In the genomic region with DNA sequence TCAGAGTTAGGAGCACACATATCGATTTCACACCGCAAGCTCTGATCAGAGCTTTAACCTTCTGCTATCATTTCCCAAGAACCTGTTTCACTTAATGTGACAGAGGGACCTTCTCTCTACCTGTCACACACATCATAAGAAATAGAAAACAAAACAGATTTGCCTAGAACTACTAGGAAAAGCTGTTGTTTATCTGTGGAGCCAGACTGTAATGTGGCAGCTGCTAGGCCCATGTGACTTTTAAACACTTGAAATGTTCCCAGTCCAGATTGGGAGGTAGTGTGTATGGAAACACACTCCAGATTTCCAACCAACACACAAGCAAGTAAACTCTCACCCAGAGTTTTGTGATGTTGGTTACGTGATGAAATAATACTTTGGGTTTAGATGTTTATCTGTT, we compare ENCODE assay signal across 25 mouse cellular contexts.
DNase-seq lines count a peak whose midpoint lies in the region; ATAC-seq and TF ChIP-seq lines count a peak whose summit lies in the region.
"Had no signal": no experiment of that assay in that cellular context is flagged by ENCODE, and none has a peak within 500 bp of the region (broad histone marks: within the 10 kb centered on the region; RNA-seq: fewer than 3 reads in every experiment).

No protein-coding gene starts in this region.

- no peak for DNase-seq in gastrocnemius, adult 2 months
- DNase-seq in gastrocnemius, postnatal 10 days = no peak
- no peak for DNase-seq in heart, postnatal 0 days (ENCODE audit: low spot score)
- DNase-seq in heart, postnatal 10 days = no peak
- DNase-seq in cerebellum, adult 8-10 months = no peak
- DNase-seq: adrenal gland, adult 8-10 months; adrenal gland, postnatal 25 days; cerebellum, adult 11 months; cerebellum, adult 2 months; cerebellum, postnatal 10 days; cerebellum, postnatal 36 days; embryo, embryonic 11 days; gastrocnemius, postnatal 36 days; heart, postnatal 36 days; kidney, adult 2 months had no signal

- peaks cover 50% of the 10 kb centered on the region for H3K36me3 ChIP-seq in forebrain, embryonic 13.5 days (ENCODE audit: poor library complexity, severe bottlenecking)
- H3K36me3 ChIP-seq in forebrain, embryonic 12.5 days (replicated peaks) = peaks cover 23% of the 10 kb centered on the region
- no peaks in the 10 kb centered on the region for H3K36me3 ChIP-seq in heart, postnatal 0 days (replicated peaks; ENCODE audit: control insufficient read depth, insufficient read depth, low read length)
- peaks cover 25% of the 10 kb centered on the region for H3K36me3 ChIP-seq in small intestine, adult 2 months (ENCODE audit: control insufficient read depth, insufficient read depth, low read length)
- H3K36me3 ChIP-seq: heart, embryonic 13.5 days had no signal

- TF ChIP-seq CTCF in gastrocnemius, adult 2 months (IDR thresholded peaks at IDR 0.05) = no peak
- no peak for TF ChIP-seq CTCF in heart, postnatal 0 days (IDR thresholded peaks at IDR 0.05; ENCODE audit: low read depth)
- no peak for TF ChIP-seq CTCF in small intestine, adult 2 months (IDR thresholded peaks at IDR 0.05; ENCODE audit: extremely low read depth, insufficient read length, insufficient replicate concordance, low read depth, low read length)

- intact Hi-C loops in gastrocnemius, adult 2 months (cut with DNase I) = no loop called here
- intact Hi-C loops in heart, postnatal 10 days (cut with DNase I) = no loop called here

- TF ChIP-seq EP300 in heart, postnatal 0 days (IDR thresholded peaks at IDR 0.05; ENCODE audit: low read depth) = no peak

- no peak overlapping the region for H3K27ac ChIP-seq in forebrain, embryonic 13.5 days
- no peak overlapping the region for H3K27ac ChIP-seq in forebrain, embryonic 12.5 days
- H3K27ac ChIP-seq in gastrocnemius, adult 2 months = peak overlapping the region; percentile 62
- peak overlapping the region; percentile 34; the same call in 1 of the 2 replicates for H3K27ac ChIP-seq in heart, postnatal 0 days (ENCODE audit: low read depth)
- H3K27ac ChIP-seq in small intestine, adult 2 months (ENCODE audit: insufficient read depth, low read depth, low read length) = 0 out of 2 replicates have a peak overlapping the region, but pooled peaks have one; percentile 21
- H3K27ac ChIP-seq: embryonic facial prominence, embryonic 13.5 days; heart, embryonic 13.5 days had no signal

- H3K4me3 ChIP-seq in forebrain, embryonic 13.5 days = no peak overlapping the region
- no peak overlapping the region for H3K4me3 ChIP-seq in forebrain, embryonic 12.5 days (replicated peaks)
- no peak overlapping the region for H3K4me3 ChIP-seq in gastrocnemius, adult 2 months
- H3K4me3 ChIP-seq in heart, postnatal 0 days (ENCODE audit: low read depth, low read length) = no peak overlapping the region
- no peak overlapping the region for H3K4me3 ChIP-seq in small intestine, adult 2 months (ENCODE audit: low read depth, low read length)
- H3K4me3 ChIP-seq: embryonic facial prominence, embryonic 10.5 days; embryonic facial prominence, embryonic 13.5 days; erythroblast, embryonic 14.5 days; heart, embryonic 13.5 days; hindbrain, embryonic 15.5 days had no signal

- TF ChIP-seq POLR2A in small intestine, adult 2 months (IDR thresholded peaks at IDR 0.05; ENCODE audit: low read depth, low read length) = no peak

- no peak overlapping the region for H3K4me2 ChIP-seq in forebrain, embryonic 13.5 days
- H3K4me2 ChIP-seq in forebrain, embryonic 12.5 days = no peak overlapping the region
- H3K4me2 ChIP-seq in heart, postnatal 0 days (ENCODE audit: low read depth, low read length) = no peak overlapping the region
- H3K4me2 ChIP-seq: embryonic facial prominence, embryonic 13.5 days; heart, embryonic 13.5 days; hindbrain, embryonic 15.5 days had no signal

- peaks cover 36% of the 10 kb centered on the region for H3K4me1 ChIP-seq in forebrain, embryonic 13.5 days
- H3K4me1 ChIP-seq in forebrain, embryonic 12.5 days = peaks cover 10% of the 10 kb centered on the region; the same call in 1 of the 2 replicates
- peaks cover 19% of the 10 kb centered on the region for H3K4me1 ChIP-seq in heart, postnatal 0 days (ENCODE audit: control insufficient read depth, insufficient read depth)
- H3K4me1 ChIP-seq in small intestine, adult 2 months (ENCODE audit: control insufficient read depth, insufficient read depth, insufficient read length, low read length) = no peaks in the 10 kb centered on the region

- peak; percentile 33; the same call in 1 of the 2 replicates for ATAC-seq in forebrain, embryonic 13.5 days
- ATAC-seq in forebrain, embryonic 12.5 days (ENCODE audit: low FRiP score) = no peak
- no peak; the same call in 1 of the 2 replicates for ATAC-seq in heart, postnatal 0 days (ENCODE audit: insufficient read depth, low read depth)
- ATAC-seq: activated CD4-positive, CD25-positive, alpha-beta regulatory T cell, adult 4 months; intestine, postnatal 0 days had no signal

- no peaks in the 10 kb centered on the region for H3K9me3 ChIP-seq in forebrain, embryonic 13.5 days (replicated peaks)
- no peaks in the 10 kb centered on the region for H3K9me3 ChIP-seq in forebrain, embryonic 12.5 days
- H3K9me3 ChIP-seq in heart, postnatal 0 days (replicated peaks; ENCODE audit: control insufficient read depth, low read length) = no peaks in the 10 kb centered on the region
- H3K9me3 ChIP-seq: embryonic facial prominence, embryonic 10.5 days; embryonic facial prominence, embryonic 13.5 days; heart, embryonic 13.5 days; hindbrain, embryonic 15.5 days had no signal

- WGBS in forebrain, embryonic 13.5 days = 88% methylated on average over 3 of the region's 3 CpGs
- 97% methylated on average over 3 of the region's 3 CpGs for WGBS in forebrain, embryonic 12.5 days
- 57% methylated on average over 3 of the region's 3 CpGs for WGBS in heart, postnatal 0 days
- 84% methylated on average over 3 of the region's 3 CpGs for WGBS in small intestine, adult 2 months

- no peak overlapping the region for H3K9ac ChIP-seq in forebrain, embryonic 13.5 days
- H3K9ac ChIP-seq in forebrain, embryonic 12.5 days = no peak overlapping the region
- H3K9ac ChIP-seq in heart, postnatal 0 days (replicated peaks; ENCODE audit: low read depth, low read length) = no peak overlapping the region
- H3K9ac ChIP-seq: embryonic facial prominence, embryonic 13.5 days; hindbrain, embryonic 15.5 days had no signal

- H3K27me3 ChIP-seq in forebrain, embryonic 13.5 days = no peaks in the 10 kb centered on the region
- no peaks in the 10 kb centered on the region for H3K27me3 ChIP-seq in forebrain, embryonic 12.5 days
- H3K27me3 ChIP-seq in heart, postnatal 0 days (ENCODE audit: control insufficient read depth, insufficient read depth, low read length) = no peaks in the 10 kb centered on the region
- H3K27me3 ChIP-seq in small intestine, adult 2 months (ENCODE audit: control insufficient read depth, insufficient read depth, low read length) = no peaks in the 10 kb centered on the region
- H3K27me3 ChIP-seq: embryonic facial prominence, embryonic 13.5 days; heart, embryonic 13.5 days; hindbrain, embryonic 15.5 days had no signal

Comparison
In these comparisons a context has a peak if more than half of its experiments do, and no peak if none do; other contexts are left out.
1. H3K27ac ChIP-seq: peak in gastrocnemius, adult 2 months (single experiment), heart, postnatal 0 days (single experiment) and small intestine, adult 2 months (single experiment); none in forebrain, embryonic 13.5 days (single experiment) and forebrain, embryonic 12.5 days (single experiment).